Mouse (Mus musculus) lung, embryonic 14.5 days (tissue): Measurements from ENCODE around the gene Rps6kc1. TPM values are rescaled to one million over a fixed set of nuclear protein-coding genes. Genes with fewer than 3 reads are reported as not detected.
A peak's percentile ranks its signal among the peaks of the same experiment; 100 is the strongest.

Source experiments
- ATAC-seq: fragments of 200-750 bp; cut with Nextera tagmentation; 2 replicates; pipeline ENCODE4 v1.8.0; 2017; ENCODE audit warnings: mild to moderate bottlenecking, moderate TSS enrichment, moderate library complexity; ENCODE audit not compliant: insufficient read depth
- DNase-seq: peaks from one replicate; pipeline ENCODE4 v3.0.0-alpha.2; 2015
- H3K27ac ChIP-seq: fragments of 300-500 bp; sonication (generic); 2 replicates; pipeline ENCODE4 v1.5.1; 2014; ENCODE audit warnings: low read depth, mild to moderate bottlenecking, moderate library complexity
- H3K27me3 ChIP-seq: fragments of 300-500 bp; sonication (generic); 2 replicates; pipeline ENCODE4 v1.6.1; 2014; ENCODE audit warnings: low read length, control low read depth; ENCODE audit not compliant: insufficient read depth
- H3K36me3 ChIP-seq: fragments of 300-500 bp; sonication (generic); 2 replicates; pipeline ENCODE4 v1.6.1; 2014; ENCODE audit warnings: control low read depth; ENCODE audit not compliant: insufficient read depth
- H3K4me1 ChIP-seq: fragments of 300-500 bp; sonication (generic); 2 replicates; pipeline ENCODE4 v1.6.1; 2014; ENCODE audit warnings: antibody characterized with exemption, control low read depth; ENCODE audit not compliant: insufficient read depth
- H3K4me2 ChIP-seq: fragments of 300-500 bp; sonication (generic); 2 replicates; pipeline ENCODE4 v1.6.1; 2014; ENCODE audit warnings: mild to moderate bottlenecking
- H3K4me3 ChIP-seq: fragments of 300-500 bp; sonication (generic); 2 replicates; pipeline ENCODE4 v1.5.1; 2014; ENCODE audit warnings: low read depth, low read length
- H3K9ac ChIP-seq: fragments of 300-500 bp; sonication (generic); 2 replicates; pipeline ENCODE4 v1.6.1; 2014
- H3K9me3 ChIP-seq: fragments of 300-500 bp; sonication (generic); 2 replicates; pipeline ENCODE4 v1.6.1; 2016; ENCODE audit warnings: low read depth, low read length, control low read depth
- CTCF ChIP-seq: IDR thresholded peaks from 2 replicates; pipeline ENCODE4 v1.5.1; 2016; ENCODE audit warnings: antibody characterized with exemption, low read depth
- WGBS: fragments of 180-500 bp; shearing (Covaris S2); extraction: QIAGEN DNeasy Blood & Tissue Kit; methylation state at CpG from one replicate; pipeline ENCODE4 v1.1.7; 2014; 5-methylcytosine and 5-hydroxymethylcytosine counted together
- polyA plus RNA-seq: library from polyadenylated mRNA; unstranded; fragments of >200 nt; fragmentation: Nextera tagmentation; extraction: Ambion mirVana; gene quantifications from 2 replicates; pipeline ENCODE4 v1.2.1, GENCODE M21; 2014

The Rps6kc1 gene
- polyA plus RNA-seq, 1 experiment from 2014 or later = 14.9 TPM

DNA sequence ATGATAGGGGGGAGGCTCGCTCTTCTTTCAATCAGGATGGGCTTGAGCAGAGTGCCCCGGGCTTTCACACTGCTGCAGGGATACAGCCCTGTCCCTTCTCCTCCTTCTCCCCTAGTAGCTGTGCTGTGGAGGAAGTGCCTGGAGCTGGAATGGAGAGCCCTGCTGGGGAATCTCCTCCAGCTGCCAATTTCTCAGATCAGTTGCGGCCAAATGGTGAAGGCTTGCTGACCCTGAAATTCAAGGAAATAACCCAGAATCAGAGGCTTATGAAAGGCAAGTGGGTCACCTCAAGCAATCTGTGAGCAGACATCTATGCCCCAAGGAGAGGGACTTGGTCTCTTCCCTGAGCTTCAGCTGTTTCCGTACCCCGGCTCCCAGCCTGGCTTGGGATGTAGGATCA, 170.1 kb downstream of the Rps6kc1 start:
- Histone ChIP-seq H3K9me3 (no peaks in the 10 kb centered on the region), H3K27ac (no peak overlapping the region), H3K9ac (no peak overlapping the region), H3K27me3 (no peaks in the 10 kb centered on the region), H3K4me3 (no peak overlapping the region), H3K4me1 (no peaks in the 10 kb centered on the region), H3K4me2 (no peak overlapping the region), H3K36me3 (no peaks in the 10 kb centered on the region)
- ATAC-seq = no peak
- 69% methylated on average over 5 of the region's 5 CpGs for WGBS
- DNase-seq = peak; percentile 24
- no peak for TF ChIP-seq CTCF

DNA sequence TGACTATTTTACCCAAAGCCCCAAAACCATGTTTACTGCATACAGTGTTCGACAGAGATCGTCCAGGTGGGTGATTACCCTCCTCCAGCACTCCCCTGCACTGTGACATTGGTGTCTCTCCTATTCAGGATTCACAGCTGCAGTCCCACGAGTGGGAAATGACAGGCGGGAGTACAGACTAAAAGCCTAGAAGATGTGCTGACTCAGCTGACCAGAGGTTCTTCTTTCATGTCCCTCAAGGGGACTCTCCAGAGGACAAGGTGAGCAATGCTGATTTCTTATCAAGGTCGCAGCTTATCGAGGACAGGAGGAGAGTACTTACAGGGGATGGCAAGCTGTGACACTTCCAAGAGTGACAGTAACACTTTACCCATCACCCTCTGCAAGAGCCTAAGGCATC, 178.8 kb downstream of the Rps6kc1 start:
- WGBS = 57% methylated on average over 6 of the region's 6 CpGs
- no peak for TF ChIP-seq CTCF
- H3K4me1 ChIP-seq = no peaks in the 10 kb centered on the region
- H3K27ac ChIP-seq = no peak overlapping the region
- DNase-seq = no peak
- H3K27me3 ChIP-seq = no peaks in the 10 kb centered on the region
- H3K9me3 ChIP-seq = no peaks in the 10 kb centered on the region
- H3K4me3 ChIP-seq = no peak overlapping the region
- H3K4me2 ChIP-seq = no peak overlapping the region
- no peak overlapping the region for H3K9ac ChIP-seq
- ATAC-seq = no peak
- no peaks in the 10 kb centered on the region for H3K36me3 ChIP-seq

DNA sequence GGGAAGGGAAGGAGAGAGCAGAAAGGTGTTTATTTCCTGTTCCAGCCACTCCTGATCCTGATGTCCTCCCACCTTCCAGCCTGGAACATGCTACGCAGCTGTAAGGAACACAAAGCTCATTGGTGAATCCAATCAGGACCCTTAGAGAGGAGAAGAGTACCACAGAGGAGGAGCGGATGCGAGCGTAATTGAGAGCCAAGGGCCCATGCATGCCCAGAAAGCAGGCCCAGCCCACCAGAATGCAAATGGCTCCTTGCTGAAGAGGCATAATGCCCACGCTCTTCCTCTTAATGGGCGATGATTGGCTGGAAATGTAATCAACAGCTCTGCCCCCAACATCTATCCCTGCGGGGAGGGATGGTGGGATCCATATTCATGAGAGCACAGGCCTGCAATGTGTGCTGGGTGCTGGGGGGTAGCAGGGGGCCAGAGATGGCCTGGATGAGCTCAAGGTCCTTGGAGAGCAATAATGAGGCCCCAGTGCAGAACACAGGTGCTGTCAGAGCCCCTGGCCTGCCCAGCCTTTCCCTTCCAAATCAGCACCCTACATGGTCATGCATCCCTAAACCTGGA, 182.0 kb downstream of the Rps6kc1 start:
- no peak overlapping the region for H3K4me3 ChIP-seq
- no peak for TF ChIP-seq CTCF
- no peak overlapping the region for H3K4me2 ChIP-seq
- H3K36me3 ChIP-seq = no peaks in the 10 kb centered on the region
- no peak overlapping the region for H3K9ac ChIP-seq
- H3K27me3 ChIP-seq = no peaks in the 10 kb centered on the region
- H3K9me3 ChIP-seq = no peaks in the 10 kb centered on the region
- H3K4me1 ChIP-seq = no peaks in the 10 kb centered on the region
- whole genome bisulfite sequencing = 90% methylated on average over 7 of the region's 7 CpGs
- no peak overlapping the region for H3K27ac ChIP-seq
- DNase-seq (no peak), ATAC-seq (no peak)

DNA sequence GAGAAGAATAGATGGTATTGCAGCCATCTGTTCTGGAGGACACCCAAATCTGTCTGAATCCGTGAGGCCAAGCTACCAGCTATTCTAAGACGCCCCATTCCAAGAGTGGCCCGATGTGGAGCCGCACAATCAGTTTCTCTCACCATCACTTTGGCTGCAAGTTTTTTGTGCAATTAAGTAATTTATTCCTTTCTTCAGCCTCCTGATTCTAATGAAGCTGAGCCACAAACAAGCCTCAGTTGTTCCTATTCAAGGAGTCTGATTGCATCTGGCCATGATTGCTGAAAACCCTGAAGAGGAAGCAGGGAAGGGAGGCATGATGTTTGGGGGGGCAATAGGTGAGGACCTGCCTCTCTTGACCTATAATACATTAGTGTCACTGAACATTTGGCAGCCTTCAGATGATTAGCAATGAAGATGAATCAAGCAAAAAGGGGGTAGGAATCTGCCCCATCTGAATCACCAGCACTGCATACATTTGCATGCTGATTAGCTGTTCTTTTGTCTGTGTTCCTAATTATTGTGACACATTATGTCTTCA, 183.4 kb downstream of the Rps6kc1 start:
- H3K4me3 ChIP-seq = no peak overlapping the region
- H3K27ac ChIP-seq = no peak overlapping the region
- no peak overlapping the region for H3K4me2 ChIP-seq
- DNase-seq (peak; percentile 18), ATAC-seq (no peak)
- no peak for TF ChIP-seq CTCF
- no peaks in the 10 kb centered on the region for H3K4me1 ChIP-seq
- H3K9ac ChIP-seq = no peak overlapping the region
- no peaks in the 10 kb centered on the region for H3K36me3 ChIP-seq
- no peaks in the 10 kb centered on the region for H3K9me3 ChIP-seq
- H3K27me3 ChIP-seq = no peaks in the 10 kb centered on the region
- WGBS = 65% methylated on average over 4 of the region's 4 CpGs

DNA sequence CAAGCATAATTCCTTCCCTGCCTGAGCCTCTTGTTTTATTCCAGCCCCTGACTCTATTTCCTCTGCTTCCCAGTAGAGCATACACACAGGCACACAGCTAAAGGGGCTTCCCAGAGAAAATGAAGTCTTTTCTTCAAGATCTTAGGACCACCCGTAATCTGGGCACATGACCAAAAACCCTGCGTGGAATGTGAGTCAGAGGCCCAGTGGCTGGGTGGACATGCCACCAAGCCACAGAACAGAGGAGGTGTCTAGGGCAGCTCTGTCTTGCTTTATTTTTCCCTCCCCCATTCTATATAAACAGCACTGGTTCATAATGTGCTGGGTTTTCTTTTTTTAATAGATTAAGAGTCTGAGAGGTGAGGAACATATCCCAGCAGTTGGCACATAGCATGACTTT, 184.2 kb downstream of the Rps6kc1 start:
- Histone ChIP-seq H3K27me3 (no peaks in the 10 kb centered on the region), H3K4me3 (no peak overlapping the region), H3K36me3 (no peaks in the 10 kb centered on the region), H3K27ac (no peak overlapping the region), H3K9me3 (no peaks in the 10 kb centered on the region), H3K9ac (no peak overlapping the region), H3K4me2 (no peak overlapping the region), H3K4me1 (no peaks in the 10 kb centered on the region)
- peak; percentile 80 for DNase-seq
- peak; percentile 75; the same call in 1 of the 2 replicates for ATAC-seq
- TF ChIP-seq CTCF = no peak
- 23% methylated on average over 2 of the region's 2 CpGs for WGBS

DNA sequence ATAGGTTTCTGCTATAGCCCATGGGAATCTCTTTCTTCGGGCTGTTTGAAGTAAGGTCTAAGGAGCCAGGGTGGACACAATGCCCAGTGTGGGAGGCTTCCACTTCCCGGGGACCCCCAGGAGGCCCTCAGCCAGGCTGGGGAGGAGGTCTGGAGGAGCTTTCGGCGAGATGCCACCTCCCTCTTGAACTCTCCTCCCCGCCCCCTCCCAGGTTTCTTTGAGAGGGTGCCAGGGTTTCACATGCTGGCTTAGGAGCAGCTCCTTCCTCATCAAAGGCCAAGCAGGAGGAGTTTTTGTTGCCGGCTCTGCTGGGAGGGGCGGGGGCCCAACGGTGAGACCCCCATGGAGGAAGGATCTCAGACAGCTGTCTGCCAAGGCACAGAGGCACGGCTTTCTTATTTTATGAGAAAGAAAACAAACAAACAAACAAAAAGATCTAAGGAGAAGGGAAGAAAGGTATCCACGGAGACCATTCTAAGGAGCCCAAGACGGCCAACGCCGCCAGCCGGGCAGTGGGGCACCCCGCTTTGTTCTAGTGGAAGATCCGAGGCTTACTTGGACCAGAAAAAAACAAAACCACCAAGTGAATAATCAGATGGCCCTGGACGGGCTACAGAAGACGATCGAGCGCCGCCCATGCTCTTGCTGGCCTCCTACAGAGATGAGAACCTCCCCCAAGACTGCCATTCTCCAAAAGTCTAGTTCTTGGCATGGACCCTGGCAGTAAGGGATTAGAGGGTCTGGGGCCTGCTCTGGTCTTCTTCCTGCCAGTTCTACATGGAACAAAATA, 186.8 kb downstream of the Rps6kc1 start:
- Histone ChIP-seq H3K4me1 (no peaks in the 10 kb centered on the region), H3K27ac (no peak overlapping the region), H3K4me2 (no peak overlapping the region), H3K4me3 (no peak overlapping the region), H3K9me3 (no peaks in the 10 kb centered on the region), H3K9ac (no peak overlapping the region), H3K27me3 (no peaks in the 10 kb centered on the region), H3K36me3 (no peaks in the 10 kb centered on the region)
- ATAC-seq (no peak), DNase-seq (no peak)
- TF ChIP-seq CTCF = no peak
- 58% methylated on average over 21 of the region's 21 CpGs for WGBS

DNA sequence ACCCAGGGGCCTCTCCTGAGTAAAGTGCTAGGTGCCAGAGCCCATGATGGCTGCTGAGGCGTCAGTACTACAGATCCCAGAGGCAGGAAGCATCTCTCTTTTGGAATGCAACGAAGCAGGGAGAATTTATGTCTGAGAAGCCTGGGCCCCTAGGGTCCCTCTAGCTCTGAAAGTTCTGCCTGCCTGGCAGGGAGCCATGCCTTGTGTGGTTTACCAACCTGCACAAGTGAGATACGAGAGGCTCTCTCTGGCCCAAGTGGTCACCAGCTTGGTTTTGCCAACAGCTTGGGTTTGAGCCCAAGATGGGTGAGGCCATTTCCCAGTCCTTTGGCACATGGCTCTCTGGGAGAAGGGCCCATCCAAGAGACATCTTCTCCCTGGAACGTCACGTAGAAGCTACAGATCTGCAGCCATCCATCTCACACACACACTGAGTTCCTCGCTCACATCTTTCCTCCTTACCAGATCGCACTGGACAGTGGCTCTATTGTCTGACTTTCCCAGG, 187.6 kb downstream of the Rps6kc1 start:
- 74% methylated on average over 7 of the region's 7 CpGs for WGBS
- H3K27me3 ChIP-seq = no peaks in the 10 kb centered on the region
- no peaks in the 10 kb centered on the region for H3K9me3 ChIP-seq
- H3K4me3 ChIP-seq = no peak overlapping the region
- no peak overlapping the region for H3K9ac ChIP-seq
- H3K4me2 ChIP-seq = no peak overlapping the region
- no peak for TF ChIP-seq CTCF
- H3K27ac ChIP-seq = no peak overlapping the region
- no peaks in the 10 kb centered on the region for H3K4me1 ChIP-seq
- DNase-seq = no peak
- H3K36me3 ChIP-seq = no peaks in the 10 kb centered on the region
- no peak for ATAC-seq
